Mouse (Mus musculus) heart, postnatal 0 days (tissue): ENCODE measurements around the gene Epha8.

Experiments
- CTCF ChIP-seq: IDR thresholded peaks from 2 replicates; pipeline ENCODE4 v1.5.1; 2016; ENCODE audit warnings: antibody characterized with exemption, control low read depth, low read depth
- EP300 ChIP-seq: IDR thresholded peaks from 2 replicates; pipeline ENCODE4 v1.6.1; 2016; ENCODE audit warnings: antibody characterized with exemption, low read depth

DNA sequence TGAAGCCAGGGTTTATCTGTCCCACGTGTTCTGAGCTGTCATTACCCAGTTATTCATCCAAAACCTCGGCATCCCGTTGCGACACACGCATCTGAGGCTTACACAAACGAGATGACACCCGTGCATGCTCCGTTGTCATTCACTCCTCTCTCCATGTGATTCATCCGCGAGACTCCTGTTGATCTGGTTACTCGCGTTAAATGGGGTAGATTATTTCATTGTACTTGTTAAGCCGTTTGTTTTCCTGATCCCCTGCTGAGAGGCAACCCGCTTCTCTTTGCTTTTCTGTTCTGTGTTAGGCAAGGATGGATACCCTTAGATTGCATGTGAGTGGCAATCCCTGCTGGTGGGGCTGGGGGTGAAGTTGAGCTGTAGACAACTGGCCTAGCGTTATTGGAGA, 30.8 kb downstream of the Epha8 start:
- TF ChIP-seq CTCF (no peak), EP300 (no peak)
